31 mouse cellular contexts compared by ENCODE assay signal in genomic region chr11:3815951-3816350, GRCm38 (mm10). TPM values are rescaled to one million over a fixed set of nuclear protein-coding genes. Genes with fewer than 3 reads are reported as not detected.
"Had no signal": no experiment of that assay in that cellular context is flagged by ENCODE, and none has a peak within 500 bp of the region (broad histone marks: within the 10 kb centered on the region; RNA-seq: fewer than 3 reads in every experiment).

No protein-coding gene starts in this region.

- H3K27ac ChIP-seq: limb, embryonic 10.5 days; limb, embryonic 12.5 days; limb, embryonic 13.5 days; limb, embryonic 15.5 days; liver, embryonic 12.5 days; liver, embryonic 13.5 days; liver, embryonic 14.5 days; liver, embryonic 15.5 days; lung, embryonic 15.5 days; midbrain, embryonic 10.5 days; midbrain, embryonic 12.5 days; midbrain, embryonic 13.5 days; midbrain, embryonic 15.5 days; neural tube, embryonic 12.5 days had no signal

- ATAC-seq: liver, embryonic 12.5 days; liver, postnatal 0 days; lung, postnatal 0 days; midbrain, embryonic 13.5 days; midbrain, embryonic 15.5 days; midbrain, embryonic 16.5 days had no signal

- DNase-seq: left cerebral cortex, postnatal 4 days; liver; liver, embryonic 13.5 days; liver, postnatal 0 days; lung, adult 18-20 months; lung, adult 2 months; lung, embryonic 14.5 days; lung, postnatal 10 days; lung, postnatal 14 days; lung, postnatal 36 days; lung, postnatal 4 days; midbrain, embryonic 14.5 days had no signal

- H3K36me3 ChIP-seq: limb, embryonic 10.5 days; limb, embryonic 12.5 days; limb, embryonic 13.5 days; limb, embryonic 15.5 days; liver, embryonic 12.5 days; liver, embryonic 13.5 days; liver, embryonic 15.5 days; lung, embryonic 15.5 days; midbrain, embryonic 10.5 days; midbrain, embryonic 12.5 days; midbrain, embryonic 13.5 days; midbrain, embryonic 15.5 days; neural tube, embryonic 12.5 days had no signal

- H3K27me3 ChIP-seq: limb, embryonic 12.5 days; limb, embryonic 13.5 days; limb, embryonic 15.5 days; liver, embryonic 12.5 days; liver, embryonic 13.5 days; liver, embryonic 15.5 days; lung, embryonic 15.5 days; midbrain, embryonic 12.5 days; midbrain, embryonic 13.5 days; midbrain, embryonic 15.5 days; neural tube, embryonic 12.5 days had no signal

- H3K4me3 ChIP-seq: limb, embryonic 10.5 days; limb, embryonic 12.5 days; limb, embryonic 13.5 days; limb, embryonic 15.5 days; liver, embryonic 12.5 days; liver, embryonic 13.5 days; liver, embryonic 15.5 days; lung, embryonic 15.5 days; megakaryocyte, embryonic 14.5 days; midbrain, embryonic 10.5 days; midbrain, embryonic 12.5 days; midbrain, embryonic 13.5 days; midbrain, embryonic 15.5 days; myocyte; neural tube, embryonic 12.5 days had no signal

- H3K4me1 ChIP-seq: liver, embryonic 12.5 days; liver, embryonic 13.5 days; liver, embryonic 15.5 days; lung, embryonic 15.5 days; midbrain, embryonic 12.5 days; midbrain, embryonic 13.5 days; midbrain, embryonic 15.5 days; neural tube, embryonic 12.5 days had no signal

RNA-seq across cellular contexts. Expression of gene Osbp2, which starts 47.8 kb away (rescaled TPM):
- total RNA-seq: megakaryocyte progenitor cell, adult 5-6 weeks; megakaryocyte-erythroid progenitor cell, adult 5-6 weeks had no signal
- polyA plus RNA-seq: liver, postnatal 0 days had no signal
